Mouse (Mus musculus): ENCODE data around the gene Tbrg4. TPM values are rescaled to one million over a fixed set of nuclear protein-coding genes. Genes with fewer than 3 reads are reported as not detected.

Tbrg4 gene
- polyA plus RNA-seq, 1 experiment: 55.6 TPM

- H3K9me3 ChIP-seq: no peaks in the 10 kb centered on the region
- peaks cover 67% of the 10 kb centered on the region for H3K4me1 ChIP-seq
- peaks cover 57% of the 10 kb centered on the region for H3K27me3 ChIP-seq (replicated peaks)
- no peak overlapping the region for H3K4me3 ChIP-seq (replicated peaks)
- TF ChIP-seq GATA1 (IDR thresholded peaks at IDR 0.05; ENCODE audit: borderline replicate concordance, low read length) (no peak), FLI1 (IDR thresholded peaks at IDR 0.05; ENCODE audit: low read length) (no peak)
- H3K36me3 ChIP-seq (replicated peaks; ENCODE audit: low read length): peaks cover 40% of the 10 kb centered on the region
These were observed 23.2 kb downstream of the Tbrg4 start for GRCm38 (mm10) chr11:6602662-6603061.

- H3K9me3 ChIP-seq: no peaks in the 10 kb centered on the region
- peak overlapping the region; percentile 44 for H3K4me3 ChIP-seq (replicated peaks)
- H3K4me1 ChIP-seq: peaks cover 66% of the 10 kb centered on the region
- H3K27me3 ChIP-seq (replicated peaks): peaks cover 52% of the 10 kb centered on the region
- H3K36me3 ChIP-seq (replicated peaks; ENCODE audit: low read length): peaks cover 48% of the 10 kb centered on the region
- no peak for TF ChIP-seq GATA1 (IDR thresholded peaks at IDR 0.05; ENCODE audit: borderline replicate concordance, low read length)
- TF ChIP-seq FLI1 (IDR thresholded peaks at IDR 0.05; ENCODE audit: low read length): no peak
These were observed 24.0 kb downstream of the Tbrg4 start for GRCm38 (mm10) chr11:6601649-6602480.

GRCm38 (mm10) chr11:6600284-6600944 is 25.5 kb downstream of the Tbrg4 start:
- H3K36me3 ChIP-seq (replicated peaks; ENCODE audit: low read length): peaks cover 63% of the 10 kb centered on the region
- no peak for TF ChIP-seq GATA1 (IDR thresholded peaks at IDR 0.05; ENCODE audit: borderline replicate concordance, low read length)
- no peak for TF ChIP-seq FLI1 (IDR thresholded peaks at IDR 0.05; ENCODE audit: low read length)
- no peak overlapping the region for H3K4me3 ChIP-seq (replicated peaks)
- H3K4me1 ChIP-seq: peaks cover 55% of the 10 kb centered on the region
- peaks cover 38% of the 10 kb centered on the region for H3K27me3 ChIP-seq (replicated peaks)
- H3K9me3 ChIP-seq: no peaks in the 10 kb centered on the region

GRCm38 (mm10) chr11:6599831-6600230 is 26.0 kb downstream of the Tbrg4 start:
- Histone ChIP-seq H3K4me1 (peaks cover 55% of the 10 kb centered on the region), H3K36me3 (replicated peaks; ENCODE audit: low read length) (peaks cover 68% of the 10 kb centered on the region), H3K4me3 (replicated peaks) (no peak overlapping the region), H3K27me3 (replicated peaks) (peaks cover 32% of the 10 kb centered on the region), H3K9me3 (no peaks in the 10 kb centered on the region)
- TF ChIP-seq GATA1 (IDR thresholded peaks at IDR 0.05; ENCODE audit: borderline replicate concordance, low read length) (no peak), FLI1 (IDR thresholded peaks at IDR 0.05; ENCODE audit: low read length) (no peak)

- Histone ChIP-seq H3K36me3 (replicated peaks; ENCODE audit: low read length) (peaks cover 74% of the 10 kb centered on the region), H3K4me3 (replicated peaks) (no peak overlapping the region), H3K9me3 (no peaks in the 10 kb centered on the region), H3K4me1 (peaks cover 51% of the 10 kb centered on the region), H3K27me3 (replicated peaks) (peaks cover 25% of the 10 kb centered on the region)
- TF ChIP-seq GATA1 (IDR thresholded peaks at IDR 0.05; ENCODE audit: borderline replicate concordance, low read length) (no peak), FLI1 (IDR thresholded peaks at IDR 0.05; ENCODE audit: low read length) (no peak)
These were observed 26.7 kb downstream of the Tbrg4 start for GRCm38 (mm10) chr11:6599011-6599681.

GRCm38 (mm10) chr11:6598191-6598889 is 27.5 kb downstream of the Tbrg4 start:
- Histone ChIP-seq H3K36me3 (replicated peaks; ENCODE audit: low read length) (peaks cover 82% of the 10 kb centered on the region), H3K4me1 (peaks cover 46% of the 10 kb centered on the region), H3K4me3 (replicated peaks) (no peak overlapping the region)

GRCm38 (mm10) chr11:6597523-6597922 is 28.3 kb downstream of the Tbrg4 start:
- peaks cover 9% of the 10 kb centered on the region for H3K27me3 ChIP-seq (replicated peaks)

More at GRCm38 (mm10) chr11:6598191-6598889, 27.5 kb downstream of the Tbrg4 start:
- TF ChIP-seq GATA1 (IDR thresholded peaks at IDR 0.05; ENCODE audit: borderline replicate concordance, low read length) (no peak), FLI1 (IDR thresholded peaks at IDR 0.05; ENCODE audit: low read length) (no peak)
- Histone ChIP-seq H3K27me3 (replicated peaks) (peaks cover 17% of the 10 kb centered on the region), H3K9me3 (no peaks in the 10 kb centered on the region)

GRCm38 (mm10) chr11:6596616-6597015 is 29.3 kb downstream of the Tbrg4 start:
- Histone ChIP-seq H3K9me3 (no peaks in the 10 kb centered on the region), H3K36me3 (replicated peaks; ENCODE audit: low read length) (peaks cover 96% of the 10 kb centered on the region), H3K4me3 (replicated peaks) (no peak overlapping the region), H3K4me1 (peaks cover 41% of the 10 kb centered on the region), H3K27me3 (replicated peaks) (peaks cover 1% of the 10 kb centered on the region)
- no peak for TF ChIP-seq GATA1 (IDR thresholded peaks at IDR 0.05; ENCODE audit: borderline replicate concordance, low read length)
- TF ChIP-seq FLI1 (IDR thresholded peaks at IDR 0.05; ENCODE audit: low read length): no peak

More at GRCm38 (mm10) chr11:6597523-6597922, 28.3 kb downstream of the Tbrg4 start:
- no peaks in the 10 kb centered on the region for H3K9me3 ChIP-seq
- TF ChIP-seq GATA1 (IDR thresholded peaks at IDR 0.05; ENCODE audit: borderline replicate concordance, low read length): no peak
- TF ChIP-seq FLI1 (IDR thresholded peaks at IDR 0.05; ENCODE audit: low read length): no peak
- peaks cover 90% of the 10 kb centered on the region for H3K36me3 ChIP-seq (replicated peaks; ENCODE audit: low read length)
- H3K4me1 ChIP-seq: peaks cover 49% of the 10 kb centered on the region
- no peak overlapping the region for H3K4me3 ChIP-seq (replicated peaks)

GRCm38 (mm10) chr11:6596205-6596604 is 29.7 kb downstream of the Tbrg4 start:
- TF ChIP-seq GATA1 (IDR thresholded peaks at IDR 0.05; ENCODE audit: borderline replicate concordance, low read length) (no peak), FLI1 (IDR thresholded peaks at IDR 0.05; ENCODE audit: low read length) (no peak)
- no peaks in the 10 kb centered on the region for H3K27me3 ChIP-seq (replicated peaks)
- H3K9me3 ChIP-seq: no peaks in the 10 kb centered on the region
- H3K4me3 ChIP-seq (replicated peaks): no peak overlapping the region
- peaks cover 40% of the 10 kb centered on the region for H3K4me1 ChIP-seq
- H3K36me3 ChIP-seq (replicated peaks; ENCODE audit: low read length): peaks cover 97% of the 10 kb centered on the region
